Mouse (Mus musculus): Measurements from ENCODE around the gene Ankfy1.

- TF ChIP-seq POLR2A (IDR thresholded peaks at IDR 0.05; ENCODE audit: insufficient read depth, low read depth, low read length) = no peak
- TF ChIP-seq EP300 (IDR thresholded peaks at IDR 0.05; ENCODE audit: insufficient read depth, low read depth, low read length) = no peak
- no peak for TF ChIP-seq CTCF (IDR thresholded peaks at IDR 0.05)
These were observed 691 bp upstream of the Ankfy1 start for GRCm38 (mm10) chr11:72689115-72689514.
